Mouse (Mus musculus): ENCODE results near the gene Echdc3. TPM values are rescaled to one million over a fixed set of nuclear protein-coding genes. Genes with fewer than 3 reads are reported as not detected.

Gene Echdc3
- polyA plus RNA-seq, 1 experiment from 2014 or later = 12.0 TPM

DNA sequence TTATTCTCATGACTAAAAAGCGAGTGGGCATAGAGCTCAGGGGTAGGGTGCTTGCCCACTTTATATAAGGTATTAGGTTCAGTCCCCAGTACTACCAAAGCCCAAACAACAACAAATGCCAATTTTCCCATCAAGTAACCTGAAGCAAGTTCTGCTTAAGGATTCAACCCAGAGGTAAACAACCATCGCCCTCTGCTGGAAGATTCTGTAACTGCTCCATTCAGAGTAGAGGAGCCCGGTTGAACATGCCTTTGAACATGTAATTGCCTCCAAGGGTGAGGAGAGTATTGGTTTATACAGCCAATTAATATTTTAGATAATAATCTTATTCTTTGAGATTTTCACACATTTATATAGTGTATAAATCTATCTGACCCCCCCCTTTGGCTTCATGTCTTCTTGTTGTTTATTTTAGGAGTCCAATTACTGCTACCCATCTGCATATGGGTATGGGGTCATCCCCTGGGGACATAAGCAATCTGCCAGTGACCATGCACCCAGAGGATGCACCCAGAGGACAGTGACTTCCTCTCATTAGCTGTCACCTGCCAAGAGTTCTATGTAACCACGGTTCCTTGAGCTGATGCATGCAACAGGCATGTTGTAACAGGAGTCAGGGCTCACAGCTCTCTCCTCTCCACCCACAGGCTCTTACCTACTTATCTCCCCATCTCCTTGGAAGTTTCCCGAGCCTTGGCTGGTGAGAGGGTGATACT, 44.8 kb downstream of the Echdc3 start:
- no peak for ATAC-seq (ENCODE audit: insufficient number of reproducible peaks, insufficient read depth, low FRiP score, low read depth)
- Histone ChIP-seq H3K9me3 (ENCODE audit: control insufficient read depth, low read length) (no peaks in the 10 kb centered on the region), H3K4me1 (ENCODE audit: control insufficient read depth in 2 of 2, insufficient read depth in 2 of 2, low read length in 2 of 2) (no peaks in the 10 kb centered on the region), H3K9ac (ENCODE audit: low read length) (no peak overlapping the region), H3K27me3 (ENCODE audit: control insufficient read depth, insufficient read depth, low read length) (no peaks in the 10 kb centered on the region), H3K4me3 (ENCODE audit: control insufficient read depth in 1 of 2, insufficient read depth in 1 of 2, low read depth in 1 of 2, low read length in 2 of 2) (no peak overlapping the region), H3K27ac (replicated peaks in 1 of 2; ENCODE audit: control insufficient read depth in 1 of 2, insufficient read depth in 1 of 2, low read depth in 2 of 2, low read length in 2 of 2) (no peak overlapping the region), H3K4me2 (ENCODE audit: low read length) (no peak overlapping the region), H3K36me3 (ENCODE audit: control insufficient read depth, insufficient read depth, low read length) (no peaks in the 10 kb centered on the region)
- WGBS = 12% methylated on average over 5 of the region's 5 CpGs

- H3K9me3 ChIP-seq (ENCODE audit: control insufficient read depth, low read length) = no peaks in the 10 kb centered on the region
- H3K36me3 ChIP-seq (ENCODE audit: control insufficient read depth, insufficient read depth, low read length) = no peaks in the 10 kb centered on the region
- H3K27ac ChIP-seq (replicated peaks in 1 of 2; ENCODE audit: control insufficient read depth in 1 of 2, insufficient read depth in 1 of 2, low read depth in 2 of 2, low read length in 2 of 2) = no peak overlapping the region
- H3K27me3 ChIP-seq (ENCODE audit: control insufficient read depth, insufficient read depth, low read length) = no peaks in the 10 kb centered on the region
- no peak overlapping the region for H3K4me3 ChIP-seq (ENCODE audit: control insufficient read depth in 1 of 2, insufficient read depth in 1 of 2, low read depth in 1 of 2, low read length in 2 of 2)
- peaks cover 0 to 2% of the 10 kb centered on the region in 2 experiments; a peak in 1 of 4 replicates for H3K4me1 ChIP-seq (ENCODE audit: control insufficient read depth in 2 of 2, insufficient read depth in 2 of 2, low read length in 2 of 2)
- H3K4me2 ChIP-seq (ENCODE audit: low read length) = no peak overlapping the region
- WGBS = 53% methylated on average over 6 of the region's 6 CpGs
- no peak for ATAC-seq (ENCODE audit: insufficient number of reproducible peaks, insufficient read depth, low FRiP score, low read depth)
- H3K9ac ChIP-seq (ENCODE audit: low read length) = no peak overlapping the region
Measured at GRCm38 (mm10) chr2:6165771-6166170, 47.1 kb downstream of the Echdc3 start.

- H3K9ac ChIP-seq (ENCODE audit: low read length) = no peak overlapping the region
- no peak for ATAC-seq (ENCODE audit: insufficient number of reproducible peaks, insufficient read depth, low FRiP score, low read depth)
- H3K27ac ChIP-seq (replicated peaks in 1 of 2; ENCODE audit: control insufficient read depth in 1 of 2, insufficient read depth in 1 of 2, low read depth in 2 of 2, low read length in 2 of 2) = no peak overlapping the region
- H3K4me3 ChIP-seq (ENCODE audit: control insufficient read depth in 1 of 2, insufficient read depth in 1 of 2, low read depth in 1 of 2, low read length in 2 of 2) = no peak overlapping the region
- H3K36me3 ChIP-seq (ENCODE audit: control insufficient read depth, insufficient read depth, low read length) = no peaks in the 10 kb centered on the region
- no peaks in the 10 kb centered on the region for H3K9me3 ChIP-seq (ENCODE audit: control insufficient read depth, low read length)
- no peaks in the 10 kb centered on the region for H3K27me3 ChIP-seq (ENCODE audit: control insufficient read depth, insufficient read depth, low read length)
- peaks cover 0 to 4% of the 10 kb centered on the region in 2 experiments; a peak in 1 of 4 replicates for H3K4me1 ChIP-seq (ENCODE audit: control insufficient read depth in 2 of 2, insufficient read depth in 2 of 2, low read length in 2 of 2)
- WGBS = 61% methylated on average over 16 of the region's 16 CpGs
- H3K4me2 ChIP-seq (ENCODE audit: low read length) = no peak overlapping the region
Measured at GRCm38 (mm10) chr2:6164606-6165290, 48.1 kb downstream of the Echdc3 start.

- Histone ChIP-seq H3K9ac (ENCODE audit: low read length) (no peak overlapping the region), H3K27me3 (ENCODE audit: control insufficient read depth, insufficient read depth, low read length) (no peaks in the 10 kb centered on the region), H3K4me3 (ENCODE audit: control insufficient read depth in 1 of 2, insufficient read depth in 1 of 2, low read depth in 1 of 2, low read length in 2 of 2) (no peak overlapping the region), H3K4me1 (ENCODE audit: control insufficient read depth in 2 of 2, insufficient read depth in 2 of 2, low read length in 2 of 2) (peaks cover 0 to 4% of the 10 kb centered on the region in 2 experiments; a peak in 1 of 4 replicates), H3K27ac (replicated peaks in 1 of 2; ENCODE audit: control insufficient read depth in 1 of 2, insufficient read depth in 1 of 2, low read depth in 2 of 2, low read length in 2 of 2) (no peak overlapping the region), H3K4me2 (ENCODE audit: low read length) (no peak overlapping the region), H3K9me3 (ENCODE audit: control insufficient read depth, low read length) (no peaks in the 10 kb centered on the region), H3K36me3 (ENCODE audit: control insufficient read depth, insufficient read depth, low read length) (no peaks in the 10 kb centered on the region)
- no peak for ATAC-seq (ENCODE audit: insufficient number of reproducible peaks, insufficient read depth, low FRiP score, low read depth)
- 41% methylated on average over 6 of the region's 6 CpGs for WGBS
Measured at GRCm38 (mm10) chr2:6162366-6163040, 50.3 kb downstream of the Echdc3 start.

DNA sequence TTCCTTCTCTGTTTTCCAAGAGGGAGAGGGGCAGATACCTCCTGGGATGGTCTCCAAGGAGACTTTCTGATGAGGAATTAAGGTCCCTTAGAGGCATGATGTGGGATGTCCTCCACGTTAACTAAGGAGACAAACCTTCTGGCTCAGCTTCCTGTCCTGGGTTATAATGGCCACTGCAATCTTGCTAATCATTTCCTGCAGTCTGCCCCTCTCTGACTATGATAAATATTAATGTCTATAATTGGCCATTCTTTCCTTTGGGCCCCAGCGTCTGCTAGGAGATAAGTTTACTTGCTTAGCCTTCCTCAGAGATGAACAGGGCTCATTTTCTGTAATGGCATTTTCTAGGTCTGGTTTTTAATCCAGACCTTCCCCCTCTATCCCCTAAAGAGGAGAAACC, 53.1 kb downstream of the Echdc3 start:
- H3K4me3 ChIP-seq (ENCODE audit: control insufficient read depth in 1 of 2, insufficient read depth in 1 of 2, low read depth in 1 of 2, low read length in 2 of 2) = no peak overlapping the region
- 51% methylated on average over 2 of the region's 2 CpGs for WGBS
- H3K27me3 ChIP-seq (ENCODE audit: control insufficient read depth, insufficient read depth, low read length) = no peaks in the 10 kb centered on the region
- no peak overlapping the region for H3K27ac ChIP-seq (replicated peaks in 1 of 2; ENCODE audit: control insufficient read depth in 1 of 2, insufficient read depth in 1 of 2, low read depth in 2 of 2, low read length in 2 of 2)
- peaks cover 0 to 4% of the 10 kb centered on the region in 2 experiments; a peak in 1 of 4 replicates for H3K4me1 ChIP-seq (ENCODE audit: control insufficient read depth in 2 of 2, insufficient read depth in 2 of 2, low read length in 2 of 2)
- no peaks in the 10 kb centered on the region for H3K36me3 ChIP-seq (ENCODE audit: control insufficient read depth, insufficient read depth, low read length)
- no peak overlapping the region for H3K4me2 ChIP-seq (ENCODE audit: low read length)
- H3K9me3 ChIP-seq (ENCODE audit: control insufficient read depth, low read length) = no peaks in the 10 kb centered on the region
- no peak overlapping the region for H3K9ac ChIP-seq (ENCODE audit: low read length)
- ATAC-seq (ENCODE audit: insufficient number of reproducible peaks, insufficient read depth, low FRiP score, low read depth) = no peak

- Histone ChIP-seq H3K4me2 (ENCODE audit: low read length) (no peak overlapping the region), H3K36me3 (ENCODE audit: control insufficient read depth, insufficient read depth, low read length) (no peaks in the 10 kb centered on the region), H3K4me1 (ENCODE audit: control insufficient read depth in 2 of 2, insufficient read depth in 2 of 2, low read length in 2 of 2) (peaks cover 0 to 4% of the 10 kb centered on the region in 2 experiments; a peak in 1 of 4 replicates), H3K27ac (replicated peaks in 1 of 2; ENCODE audit: control insufficient read depth in 1 of 2, insufficient read depth in 1 of 2, low read depth in 2 of 2, low read length in 2 of 2) (no peak overlapping the region), H3K9me3 (ENCODE audit: control insufficient read depth, low read length) (no peaks in the 10 kb centered on the region), H3K4me3 (ENCODE audit: control insufficient read depth in 1 of 2, insufficient read depth in 1 of 2, low read depth in 1 of 2, low read length in 2 of 2) (no peak overlapping the region), H3K9ac (ENCODE audit: low read length) (no peak overlapping the region), H3K27me3 (ENCODE audit: control insufficient read depth, insufficient read depth, low read length) (no peaks in the 10 kb centered on the region)
- ATAC-seq (ENCODE audit: insufficient number of reproducible peaks, insufficient read depth, low FRiP score, low read depth) = no peak
- 87% methylated on average over 9 of the region's 9 CpGs for WGBS
Measured at GRCm38 (mm10) chr2:6159219-6159618, 53.6 kb downstream of the Echdc3 start.

- Histone ChIP-seq H3K4me3 (ENCODE audit: control insufficient read depth in 1 of 2, insufficient read depth in 1 of 2, low read depth in 1 of 2, low read length in 2 of 2) (no peak overlapping the region), H3K36me3 (ENCODE audit: control insufficient read depth, insufficient read depth, low read length) (no peaks in the 10 kb centered on the region), H3K4me1 (ENCODE audit: control insufficient read depth in 2 of 2, insufficient read depth in 2 of 2, low read length in 2 of 2) (peaks cover 0 to 4% of the 10 kb centered on the region in 2 experiments; a peak in 1 of 4 replicates), H3K27me3 (ENCODE audit: control insufficient read depth, insufficient read depth, low read length) (no peaks in the 10 kb centered on the region), H3K9ac (ENCODE audit: low read length) (no peak overlapping the region), H3K27ac (replicated peaks in 1 of 2; ENCODE audit: control insufficient read depth in 1 of 2, insufficient read depth in 1 of 2, low read depth in 2 of 2, low read length in 2 of 2) (no peak overlapping the region), H3K4me2 (ENCODE audit: low read length) (no peak overlapping the region), H3K9me3 (ENCODE audit: control insufficient read depth, low read length) (no peaks in the 10 kb centered on the region)
- WGBS = 83% methylated on average over 7 of the region's 7 CpGs
- no peak for ATAC-seq (ENCODE audit: insufficient number of reproducible peaks, insufficient read depth, low FRiP score, low read depth)
Measured at GRCm38 (mm10) chr2:6157635-6158034, 55.2 kb downstream of the Echdc3 start.

All from heart, embryonic 14.5 days (tissue).